Mouse (Mus musculus) heart, embryonic 16.5 days (tissue): ENCODE data around the gene Cblb. TPM values are rescaled to one million over a fixed set of nuclear protein-coding genes. Genes with fewer than 3 reads are reported as not detected.
A peak's percentile ranks its signal among the peaks of the same experiment; 100 is the strongest.

Experiments
- ATAC-seq: fragments of 200-750 bp; cut with Nextera tagmentation; replicated peaks from 2 replicates; pipeline ENCODE4 v1.8.0; 2017; ENCODE audit warnings: moderate number of reproducible peaks; ENCODE audit not compliant: insufficient read depth, low FRiP score; ENCODE audit errors: extremely low read depth
- H3K27ac ChIP-seq: fragments of 300-500 bp; sonication (generic); 2 replicates; pipeline ENCODE4 v1.5.1; 2014; ENCODE audit warnings: mild to moderate bottlenecking, low read length, control low read depth, moderate library complexity
- H3K27me3 ChIP-seq: fragments of 300-500 bp; sonication (generic); 2 replicates; pipeline ENCODE4 v1.6.1; 2014; ENCODE audit warnings: low read length, mixed read lengths; ENCODE audit not compliant: control insufficient read depth, insufficient read depth
- H3K36me3 ChIP-seq: fragments of 300-500 bp; sonication (generic); 2 replicates; pipeline ENCODE4 v1.6.1; 2014; ENCODE audit not compliant: control insufficient read depth, insufficient read depth
- H3K4me1 ChIP-seq: fragments of 300-500 bp; sonication (generic); 2 replicates; pipeline ENCODE4 v1.6.1; 2014; ENCODE audit warnings: low read length, mixed read lengths; ENCODE audit not compliant: control insufficient read depth, insufficient read depth
- H3K4me2 ChIP-seq: fragments of 300-500 bp; sonication (generic); 2 replicates; pipeline ENCODE4 v1.6.1; 2014; ENCODE audit warnings: low read depth, mild to moderate bottlenecking, control low read depth, low read length
- H3K4me3 ChIP-seq: fragments of 300-500 bp; sonication (generic); 2 replicates; pipeline ENCODE4 v1.5.1; 2014; ENCODE audit warnings: mild to moderate bottlenecking, control low read depth, low read length
- H3K9ac ChIP-seq: fragments of 300-500 bp; sonication (generic); 2 replicates; pipeline ENCODE4 v1.6.1; 2014; ENCODE audit warnings: low read length, control low read depth
- H3K9me3 ChIP-seq: fragments of 300-500 bp; sonication (generic); replicated peaks from 2 replicates; pipeline ENCODE4 v1.6.1; 2016; ENCODE audit warnings: low read length; ENCODE audit not compliant: control insufficient read depth
- WGBS: fragments of 180-500 bp; shearing (Covaris S2); extraction: QIAGEN DNeasy Blood & Tissue Kit; methylation state at CpG from one replicate; pipeline ENCODE4 v1.1.7; 2014; 5-methylcytosine and 5-hydroxymethylcytosine counted together
- polyA plus RNA-seq: library from polyadenylated mRNA; unstranded; fragments of >200 nt; fragmentation: Nextera tagmentation; extraction: Ambion mirVana; gene quantifications from 2 replicates; pipeline ENCODE4 v1.2.1, GENCODE M21; 2015

Cblb gene
- polyA plus RNA-seq, 1 experiment from 2014 or later, result 12.0 TPM

- H3K9ac ChIP-seq, result no peak overlapping the region
- H3K27ac ChIP-seq, result no peak overlapping the region
- no peak for ATAC-seq
Observed at GRCm38 (mm10) chr16:52033381-52034315, 2.6 kb downstream of the Cblb start.

GRCm38 (mm10) chr16:52034356-52034755 is 3.3 kb downstream of the Cblb start:
- no peaks in the 10 kb centered on the region for H3K27me3 ChIP-seq
- WGBS, result 65% methylated on average over 5 of the region's 5 CpGs
- no peak for ATAC-seq

More at GRCm38 (mm10) chr16:52033381-52034315, 2.6 kb downstream of the Cblb start:
- WGBS, result 91% methylated on average over 4 of the region's 4 CpGs
- Histone ChIP-seq H3K4me2 (peak overlapping the region; percentile 68), H3K27me3 (no peaks in the 10 kb centered on the region), H3K4me3 (peak overlapping the region; percentile 94), H3K36me3 (peaks cover 16% of the 10 kb centered on the region), H3K4me1 (peaks cover 36% of the 10 kb centered on the region), H3K9me3 (no peaks in the 10 kb centered on the region)

GRCm38 (mm10) chr16:52036295-52036694 is 5.3 kb downstream of the Cblb start:
- H3K36me3 ChIP-seq, result peaks cover 16% of the 10 kb centered on the region
- no peaks in the 10 kb centered on the region for H3K27me3 ChIP-seq
- ATAC-seq, result no peak
- no peaks in the 10 kb centered on the region for H3K9me3 ChIP-seq
- no peak overlapping the region for H3K27ac ChIP-seq
- 75% methylated on average over 3 of the region's 3 CpGs for WGBS
- no peak overlapping the region for H3K4me2 ChIP-seq
- no peak overlapping the region for H3K9ac ChIP-seq
- peaks cover 38% of the 10 kb centered on the region for H3K4me1 ChIP-seq
- H3K4me3 ChIP-seq, result no peak overlapping the region

More at GRCm38 (mm10) chr16:52034356-52034755, 3.3 kb downstream of the Cblb start:
- Histone ChIP-seq H3K4me1 (peaks cover 36% of the 10 kb centered on the region), H3K9ac (no peak overlapping the region), H3K4me2 (peak overlapping the region; percentile 68), H3K36me3 (peaks cover 16% of the 10 kb centered on the region), H3K9me3 (no peaks in the 10 kb centered on the region), H3K4me3 (peak overlapping the region; percentile 19), H3K27ac (no peak overlapping the region)

GRCm38 (mm10) chr16:52038283-52038682 is 7.3 kb downstream of the Cblb start:
- Histone ChIP-seq H3K27ac (no peak overlapping the region), H3K36me3 (peaks cover 16% of the 10 kb centered on the region), H3K4me1 (peaks cover 36% of the 10 kb centered on the region), H3K9me3 (no peaks in the 10 kb centered on the region), H3K4me3 (no peak overlapping the region), H3K4me2 (no peak overlapping the region), H3K9ac (no peak overlapping the region), H3K27me3 (no peaks in the 10 kb centered on the region)
- 83% methylated on average over 4 of the region's 4 CpGs for WGBS
- ATAC-seq, result no peak

- H3K9ac ChIP-seq, result no peak overlapping the region
- H3K4me1 ChIP-seq, result peaks cover 34% of the 10 kb centered on the region
- no peak overlapping the region for H3K27ac ChIP-seq
- H3K27me3 ChIP-seq, result no peaks in the 10 kb centered on the region
- no peak for ATAC-seq
- no peak overlapping the region for H3K4me2 ChIP-seq
- H3K4me3 ChIP-seq, result no peak overlapping the region
- H3K36me3 ChIP-seq, result peaks cover 16% of the 10 kb centered on the region
- no peaks in the 10 kb centered on the region for H3K9me3 ChIP-seq
- 73% methylated on average over 2 of the region's 2 CpGs for WGBS
Observed at GRCm38 (mm10) chr16:52038821-52039220, 7.8 kb downstream of the Cblb start.

GRCm38 (mm10) chr16:52040937-52041336 is 9.9 kb downstream of the Cblb start:
- H3K4me3 ChIP-seq, result no peak overlapping the region
- no peak for ATAC-seq
- H3K4me1 ChIP-seq, result peaks cover 21% of the 10 kb centered on the region
- no peaks in the 10 kb centered on the region for H3K27me3 ChIP-seq
- no peak overlapping the region for H3K4me2 ChIP-seq
- no peak overlapping the region for H3K9ac ChIP-seq
- peak overlapping the region; percentile 2; the same call in 1 of the 2 replicates for H3K27ac ChIP-seq
- H3K36me3 ChIP-seq, result peaks cover 6% of the 10 kb centered on the region; the same call in 1 of the 2 replicates
- 52% methylated on average over 4 of the region's 4 CpGs for WGBS
- no peaks in the 10 kb centered on the region for H3K9me3 ChIP-seq

- Histone ChIP-seq H3K9me3 (no peaks in the 10 kb centered on the region), H3K4me1 (peaks cover 21% of the 10 kb centered on the region), H3K4me3 (no peak overlapping the region), H3K4me2 (no peak overlapping the region), H3K27me3 (no peaks in the 10 kb centered on the region), H3K36me3 (peaks cover 11% of the 10 kb centered on the region), H3K27ac (no peak overlapping the region), H3K9ac (no peak overlapping the region)
- ATAC-seq, result no peak
- WGBS, result 81% methylated on average over 14 of the region's 14 CpGs
Observed at GRCm38 (mm10) chr16:52042667-52043379, 11.8 kb downstream of the Cblb start.

GRCm38 (mm10) chr16:52043380-52044117 is 12.5 kb downstream of the Cblb start:
- Histone ChIP-seq H3K4me1 (peaks cover 21% of the 10 kb centered on the region), H3K4me3 (no peak overlapping the region), H3K36me3 (peaks cover 15% of the 10 kb centered on the region), H3K4me2 (no peak overlapping the region), H3K27me3 (no peaks in the 10 kb centered on the region), H3K9me3 (no peaks in the 10 kb centered on the region), H3K9ac (no peak overlapping the region), H3K27ac (no peak overlapping the region)
- no peak for ATAC-seq
- 87% methylated on average over 11 of the region's 11 CpGs for WGBS
